Mouse (Mus musculus): Measurements from ENCODE around the gene Gm9922. TPM values are rescaled to one million over a fixed set of nuclear protein-coding genes. Genes with fewer than 3 reads are reported as not detected.

Gm9922 gene
- total RNA-seq, 2 experiments from 2014 or later: 1.1 to 1.2 TPM

DNA sequence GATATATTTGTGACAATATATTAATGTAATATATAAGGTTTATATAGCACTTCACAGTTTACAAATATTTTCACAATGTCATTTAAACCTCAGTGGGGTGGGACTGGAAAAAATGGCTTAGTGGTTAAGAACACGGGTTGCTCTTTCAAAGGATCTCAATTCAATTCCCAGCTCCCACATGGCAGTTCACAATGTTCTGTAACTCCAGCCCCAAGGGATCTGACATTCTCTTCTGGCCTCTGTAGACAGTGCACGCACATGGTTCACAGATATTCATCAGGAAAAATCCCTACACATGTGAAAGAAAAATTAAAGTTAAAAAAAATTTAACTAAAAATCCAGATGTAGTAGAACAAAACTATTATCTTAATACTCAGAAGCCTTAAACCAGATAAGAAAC lies 41.2 kb downstream of the Gm9922 start:
- intact Hi-C loops (cut with DNase I): no loop called here
- no peak for DNase-seq

DNA sequence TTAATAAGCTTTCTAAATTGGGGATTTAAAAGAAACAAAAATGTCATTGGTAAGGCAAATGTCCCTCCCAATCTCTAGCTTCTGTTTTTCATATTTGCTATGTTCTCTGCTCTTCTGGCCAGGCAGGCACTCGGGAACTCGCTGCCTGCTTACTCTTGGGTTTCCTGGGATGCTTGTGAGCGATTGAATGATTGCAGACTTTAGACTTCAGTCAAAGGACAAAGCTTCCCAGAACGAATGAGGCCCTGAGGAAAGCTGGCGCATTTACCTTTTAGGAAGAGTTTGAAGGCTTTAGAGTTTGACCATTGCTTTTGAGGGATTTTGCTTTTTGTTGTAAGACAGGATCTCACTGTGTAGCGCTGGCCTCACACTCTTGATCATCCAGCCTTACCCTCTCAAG lies 41.9 kb downstream of the Gm9922 start:
- no peak for DNase-seq
- intact Hi-C loops (cut with DNase I): no loop called here

Other genes starting within 250 kb of the Gm9922 start
- gene Tbc1d4, start 120.6 kb downstream of the Gm9922 start, total RNA-seq (2021): 10 to 100 TPM; 64.9 to 93.1 TPM
- 10 to 100 TPM; 28.9 to 31.5 TPM for gene Commd6, start 89.1 kb downstream of the Gm9922 start, total RNA-seq (2021)
- gene Uchl3, start 75.8 kb downstream of the Gm9922 start, total RNA-seq (2021): 10 to 100 TPM; 36.0 TPM
- 100 to 1,000 TPM; 360 to 412 TPM for gene Lmo7, start 143 bp upstream of the Gm9922 start, total RNA-seq (2021)